Mouse (Mus musculus): ENCODE measurements around the gene Ccdc191. TPM values are rescaled to one million over a fixed set of nuclear protein-coding genes. Genes with fewer than 3 reads are reported as not detected.

Ccdc191 gene
- polyA plus RNA-seq, 1 experiment from 2014 or later, result 14.8 TPM

DNA sequence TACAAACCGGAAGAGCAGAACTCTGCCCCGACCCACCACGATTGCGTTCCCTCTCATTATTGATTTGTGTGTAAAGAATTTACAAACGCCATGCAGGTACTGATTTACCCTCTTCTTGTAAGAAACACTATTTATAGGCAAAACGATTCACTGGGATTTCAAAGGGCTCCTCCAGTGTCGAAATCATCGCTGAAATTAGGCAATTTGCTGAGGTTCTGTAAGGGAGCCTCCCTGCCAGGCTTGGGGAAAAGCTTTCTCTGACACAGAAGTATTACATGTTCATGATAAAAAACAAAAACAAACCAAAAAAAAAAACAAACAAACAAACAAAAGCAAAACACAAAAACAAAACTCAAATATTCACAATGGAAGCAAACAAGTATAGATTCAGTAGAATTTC, 109.5 kb downstream of the Ccdc191 start:
- 86% methylated on average over 8 of the region's 8 CpGs for WGBS
- Histone ChIP-seq H3K9ac (replicated peaks) (no peak overlapping the region), H3K36me3 (no peaks in the 10 kb centered on the region), H3K4me1 (no peaks in the 10 kb centered on the region), H3K27me3 (no peaks in the 10 kb centered on the region), H3K4me2 (replicated peaks) (no peak overlapping the region), H3K4me3 (no peak overlapping the region), H3K27ac (replicated peaks) (no peak overlapping the region), H3K9me3 (no peaks in the 10 kb centered on the region)
- no peak for ATAC-seq (ENCODE audit: low FRiP score, low read depth)

DNA sequence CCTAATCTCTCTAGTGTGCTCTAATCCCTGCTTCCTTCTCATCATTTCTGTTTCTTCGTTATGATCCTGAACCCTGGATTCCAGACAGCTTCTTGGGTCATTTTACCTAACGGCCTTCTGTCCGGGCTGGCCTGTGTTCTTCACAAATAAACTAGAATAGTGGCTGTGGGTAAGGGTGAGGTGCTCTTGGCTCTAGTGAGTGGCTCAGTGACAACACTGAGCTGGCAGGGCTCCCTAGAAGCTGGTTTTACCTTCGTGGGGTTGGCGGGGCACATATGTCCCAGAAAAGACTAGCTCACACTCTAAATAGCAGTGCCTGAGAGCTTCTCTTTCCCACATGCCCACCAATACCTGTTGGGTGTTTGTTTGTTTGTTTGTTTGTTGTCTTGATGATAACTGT, 109.9 kb downstream of the Ccdc191 start:
- Histone ChIP-seq H3K4me1 (no peaks in the 10 kb centered on the region), H3K27ac (replicated peaks) (no peak overlapping the region), H3K9me3 (no peaks in the 10 kb centered on the region), H3K36me3 (no peaks in the 10 kb centered on the region), H3K4me3 (no peak overlapping the region), H3K27me3 (no peaks in the 10 kb centered on the region), H3K4me2 (replicated peaks) (no peak overlapping the region), H3K9ac (replicated peaks) (no peak overlapping the region)
- whole genome bisulfite sequencing, result 86% methylated on average over 5 of the region's 5 CpGs
- ATAC-seq (ENCODE audit: low FRiP score, low read depth), result no peak

DNA sequence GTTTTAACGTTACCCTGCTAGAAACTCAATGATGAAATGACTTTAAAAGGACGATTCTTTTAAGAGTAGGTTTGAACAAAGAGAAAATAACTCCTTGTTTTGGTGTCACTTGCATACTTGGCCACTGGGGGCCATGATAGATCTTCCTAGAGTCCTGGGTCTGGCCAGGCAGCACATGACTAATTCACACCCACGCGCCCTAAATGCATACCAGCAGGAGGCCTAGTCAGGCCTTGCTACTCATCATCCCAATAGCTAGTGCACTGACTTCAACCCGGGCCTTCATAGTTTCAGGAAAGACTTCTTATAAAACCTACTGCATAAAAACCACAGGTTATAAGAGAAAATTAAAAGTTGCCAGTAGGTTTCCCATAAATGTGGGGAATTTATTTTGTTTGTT, 112.5 kb downstream of the Ccdc191 start:
- Histone ChIP-seq H3K4me1 (no peaks in the 10 kb centered on the region), H3K4me3 (no peak overlapping the region), H3K36me3 (no peaks in the 10 kb centered on the region), H3K4me2 (replicated peaks) (no peak overlapping the region), H3K27ac (replicated peaks) (no peak overlapping the region), H3K9me3 (no peaks in the 10 kb centered on the region), H3K27me3 (no peaks in the 10 kb centered on the region), H3K9ac (replicated peaks) (no peak overlapping the region)
- 72% methylated on average over 5 of the region's 5 CpGs for WGBS
- ATAC-seq (ENCODE audit: low FRiP score, low read depth), result no peak

DNA sequence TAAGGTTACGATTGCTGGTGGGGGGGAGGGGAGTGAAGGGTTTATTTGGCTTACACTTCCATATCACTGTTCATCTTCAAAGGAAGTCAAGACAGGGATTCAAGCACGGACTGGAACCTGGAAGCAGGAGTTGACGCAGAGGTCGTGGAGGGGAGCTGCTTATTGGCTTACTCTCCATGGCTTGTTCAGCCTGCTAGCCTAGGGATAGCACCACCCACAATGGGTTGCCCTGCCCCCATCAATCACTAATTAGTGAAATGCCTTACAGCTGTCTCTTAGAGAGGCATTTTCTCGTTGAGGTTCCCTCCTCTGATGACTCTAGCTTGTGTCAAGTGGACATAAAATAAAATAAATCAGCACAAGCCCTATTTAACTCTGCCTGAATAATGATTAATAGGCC, 121.4 kb downstream of the Ccdc191 start:
- H3K4me3 ChIP-seq, result no peak overlapping the region
- H3K4me1 ChIP-seq, result no peaks in the 10 kb centered on the region
- H3K27me3 ChIP-seq, result no peaks in the 10 kb centered on the region
- H3K9me3 ChIP-seq, result no peaks in the 10 kb centered on the region
- H3K36me3 ChIP-seq, result no peaks in the 10 kb centered on the region
- no peak overlapping the region for H3K9ac ChIP-seq (replicated peaks)
- no peak overlapping the region for H3K4me2 ChIP-seq (replicated peaks)
- no peak for ATAC-seq (ENCODE audit: low FRiP score, low read depth)
- 76% methylated on average over 5 of the region's 5 CpGs for WGBS
- H3K27ac ChIP-seq (replicated peaks), result no peak overlapping the region

Small RNA genes lying within 50 kb of the gene (microRNA-seq; reads per million reads assigned to microRNA genes)
- gene Mir3470b, result not detected

Other genes with a start within 250 kb of the Ccdc191 start
- gene Tigit, start 225.7 kb upstream of the Ccdc191 start, polyA plus RNA-seq (2016; fragmentation: Nextera tagmentation; extraction: Ambion mirVana), result 0.20 TPM in 1 of 2 replicates, not detected in the other
- not detected in 2 replicates for gene Drd3, start 135.8 kb upstream of the Ccdc191 start, polyA plus RNA-seq (2016; fragmentation: Nextera tagmentation; extraction: Ambion mirVana)
- gene Qtrt2, start 37.0 kb downstream of the Ccdc191 start, polyA plus RNA-seq (2016; fragmentation: Nextera tagmentation; extraction: Ambion mirVana), result 29.3 and 30.3 TPM in 2 replicates
- 0.60 and 0.75 TPM in 2 replicates for gene Zdhhc23, start 90.0 kb downstream of the Ccdc191 start, polyA plus RNA-seq (2016; fragmentation: Nextera tagmentation; extraction: Ambion mirVana)
- gene Gramd1c, start 173.5 kb downstream of the Ccdc191 start, polyA plus RNA-seq (2016; fragmentation: Nextera tagmentation; extraction: Ambion mirVana), result 3.3 and 4.2 TPM in 2 replicates
- gene Atp6v1a, start 249.9 kb downstream of the Ccdc191 start, polyA plus RNA-seq (2016; fragmentation: Nextera tagmentation; extraction: Ambion mirVana), result 54.6 and 59.8 TPM in 2 replicates